Mouse (Mus musculus) hindbrain, embryonic 15.5 days (tissue): ENCODE measurements at regions not wholly inside any gene's neighbourhood (a gene's known extent, or its start where the extent isn't known, plus 50 kb on each side); places are given as distances from the start of the nearest gene placed in this dataset.
A peak's percentile ranks its signal among the peaks of the same experiment; 100 is the strongest.

Source experiments
- ATAC-seq: fragments of 200-750 bp; cut with Nextera tagmentation; 2 replicates; pipeline ENCODE4 v1.8.0; 2017; ENCODE audit warnings: low read depth, moderate number of reproducible peaks, moderate TSS enrichment; ENCODE audit not compliant: low FRiP score
- H3K27ac ChIP-seq: fragments of 300-500 bp; sonication (generic); replicated peaks from 2 replicates; pipeline ENCODE4 v1.5.1; 2015; ENCODE audit warnings: mild to moderate bottlenecking, inconsistent platforms
- H3K27me3 ChIP-seq: fragments of 300-500 bp; sonication (generic); 2 replicates; pipeline ENCODE4 v1.6.1; 2015; ENCODE audit warnings: control low read depth, inconsistent platforms
- H3K36me3 ChIP-seq: fragments of 300-500 bp; sonication (generic); 2 replicates; pipeline ENCODE4 v1.6.1; 2015; ENCODE audit warnings: control low read depth, inconsistent platforms
- H3K4me1 ChIP-seq: fragments of 300-500 bp; sonication (generic); replicated peaks from 2 replicates; pipeline ENCODE4 v1.6.1; 2015; ENCODE audit warnings: control low read depth, inconsistent platforms
- H3K4me2 ChIP-seq: fragments of 300-500 bp; sonication (generic); 2 replicates; pipeline ENCODE4 v1.6.1; 2015; ENCODE audit warnings: moderate library complexity, mild to moderate bottlenecking, inconsistent platforms
- H3K4me3 ChIP-seq: fragments of 300-500 bp; sonication (generic); 2 replicates; pipeline ENCODE4 v1.5.1; 2015; ENCODE audit warnings: mild to moderate bottlenecking, inconsistent platforms
- H3K9ac ChIP-seq: fragments of 300-500 bp; sonication (generic); 2 replicates; pipeline ENCODE4 v1.6.1; 2015; ENCODE audit warnings: inconsistent platforms
- H3K9me3 ChIP-seq: fragments of 300-500 bp; sonication (generic); 2 replicates; pipeline ENCODE4 v1.6.1; 2016; ENCODE audit warnings: control low read depth, inconsistent platforms
- WGBS: fragments of 180-500 bp; shearing (Covaris S2); methylation state at CpG from one replicate; pipeline ENCODE4 v1.1.7; 2015; 5-methylcytosine and 5-hydroxymethylcytosine counted together

GRCm38 (mm10) chr12:12683733-12684470, 257.8 kb downstream of the Mycn start:
- Histone ChIP-seq H3K27me3 (no peaks in the 10 kb centered on the region), H3K9ac (no peak overlapping the region), H3K4me3 (no peak overlapping the region), H3K36me3 (no peaks in the 10 kb centered on the region), H3K4me1 (peaks cover 42% of the 10 kb centered on the region), H3K4me2 (no peak overlapping the region), H3K27ac (0 out of 2 replicates have a peak overlapping the region, but pooled peaks have one; percentile 2), H3K9me3 (no peaks in the 10 kb centered on the region)
- 39% methylated on average over 10 of the region's 10 CpGs for WGBS
- ATAC-seq = no peak

DNA sequence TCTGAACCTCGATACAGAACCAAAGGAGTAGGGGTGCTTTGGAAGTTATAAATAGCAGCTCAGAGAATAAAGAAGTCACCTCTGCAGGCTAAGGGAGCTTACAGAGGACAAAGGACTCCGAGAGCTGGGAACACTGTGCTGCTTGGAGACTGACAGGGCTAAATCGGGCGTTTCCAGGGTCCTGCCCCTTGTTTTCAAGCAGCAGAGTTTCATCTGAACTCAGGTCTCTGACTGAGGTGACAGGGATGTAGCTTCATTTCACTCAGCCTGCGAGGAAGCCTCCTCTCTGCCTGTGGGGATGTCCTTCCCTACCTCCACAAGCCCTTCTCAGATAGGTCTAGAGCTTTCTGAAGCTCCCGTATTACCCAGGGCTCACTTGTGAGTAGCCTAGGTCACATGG, 260.6 kb downstream of the Mycn start:
- 9% methylated on average over 6 of the region's 6 CpGs for WGBS
- no peaks in the 10 kb centered on the region for H3K27me3 ChIP-seq
- peak overlapping the region; percentile 27 for H3K4me3 ChIP-seq
- peak overlapping the region; percentile 54 for H3K4me2 ChIP-seq
- H3K27ac ChIP-seq = peak overlapping the region; percentile 89
- peak overlapping the region; percentile 42 for H3K9ac ChIP-seq
- H3K4me1 ChIP-seq = peaks cover 54% of the 10 kb centered on the region
- peak; percentile 36 for ATAC-seq
- no peaks in the 10 kb centered on the region for H3K9me3 ChIP-seq
- no peaks in the 10 kb centered on the region for H3K36me3 ChIP-seq

DNA sequence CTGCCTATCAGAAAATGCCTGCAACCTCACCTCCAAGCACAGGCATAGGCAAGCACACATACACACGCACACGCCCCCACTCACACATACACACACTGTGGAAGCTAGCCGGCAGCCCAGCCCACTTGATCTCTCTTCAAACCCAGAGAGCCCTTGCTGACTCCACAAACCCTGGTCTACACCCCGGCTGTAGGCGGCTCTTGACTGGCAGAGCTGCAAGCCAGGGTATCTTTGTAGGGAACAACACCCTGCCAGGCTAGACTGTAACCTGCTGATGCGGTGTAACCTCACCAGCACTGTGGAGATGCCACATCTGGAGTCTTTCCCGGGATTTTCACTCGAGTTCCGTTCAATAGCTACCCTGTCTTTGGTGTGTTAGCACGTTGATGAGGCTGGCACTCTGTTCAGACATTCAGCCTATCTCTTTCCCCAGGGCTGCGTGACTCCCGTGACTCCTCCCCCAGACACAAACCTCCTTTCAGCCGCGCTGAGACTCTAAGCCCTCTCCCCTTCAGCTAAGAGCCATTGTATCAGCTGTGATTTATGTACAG, 261.3 kb downstream of the Mycn start:
- peaks cover 57% of the 10 kb centered on the region for H3K4me1 ChIP-seq
- H3K4me2 ChIP-seq = peak overlapping the region; percentile 54
- peak; percentile 88 for ATAC-seq
- no peaks in the 10 kb centered on the region for H3K27me3 ChIP-seq
- H3K9me3 ChIP-seq = no peaks in the 10 kb centered on the region
- H3K27ac ChIP-seq = peak overlapping the region; percentile 89
- peak overlapping the region; percentile 42 for H3K9ac ChIP-seq
- H3K4me3 ChIP-seq = peak overlapping the region; percentile 27
- WGBS = 3% methylated on average over 14 of the region's 14 CpGs
- H3K36me3 ChIP-seq = no peaks in the 10 kb centered on the region

DNA sequence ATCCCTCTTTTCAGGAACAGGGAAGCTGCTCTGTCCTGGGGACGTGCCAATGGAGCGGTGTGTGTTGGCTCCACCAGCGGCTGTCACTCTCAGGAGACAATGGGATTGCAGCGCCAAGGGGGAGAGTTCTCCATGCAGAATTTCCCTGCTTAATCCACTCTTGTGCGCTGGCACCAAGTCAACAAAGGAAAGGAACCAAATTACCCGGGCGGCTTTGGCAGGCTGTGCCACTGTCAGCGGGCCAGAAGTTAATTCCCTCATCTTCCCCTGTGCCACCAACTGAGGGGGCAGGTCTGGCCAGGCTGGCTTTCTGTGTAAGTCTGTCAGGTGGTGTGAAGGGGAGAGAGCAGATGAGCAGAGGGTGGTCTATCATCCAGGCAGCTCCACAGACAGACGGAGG, 265.0 kb downstream of the Mycn start:
- H3K27ac ChIP-seq = no peak overlapping the region; the same call in 1 of the 2 replicates
- H3K9ac ChIP-seq = no peak overlapping the region
- H3K36me3 ChIP-seq = no peaks in the 10 kb centered on the region
- no peak overlapping the region for H3K4me2 ChIP-seq
- H3K4me1 ChIP-seq = peaks cover 34% of the 10 kb centered on the region
- H3K9me3 ChIP-seq = no peaks in the 10 kb centered on the region
- no peaks in the 10 kb centered on the region for H3K27me3 ChIP-seq
- H3K4me3 ChIP-seq = no peak overlapping the region
- 25% methylated on average over 9 of the region's 9 CpGs for WGBS
- ATAC-seq = peak; percentile 70

DNA sequence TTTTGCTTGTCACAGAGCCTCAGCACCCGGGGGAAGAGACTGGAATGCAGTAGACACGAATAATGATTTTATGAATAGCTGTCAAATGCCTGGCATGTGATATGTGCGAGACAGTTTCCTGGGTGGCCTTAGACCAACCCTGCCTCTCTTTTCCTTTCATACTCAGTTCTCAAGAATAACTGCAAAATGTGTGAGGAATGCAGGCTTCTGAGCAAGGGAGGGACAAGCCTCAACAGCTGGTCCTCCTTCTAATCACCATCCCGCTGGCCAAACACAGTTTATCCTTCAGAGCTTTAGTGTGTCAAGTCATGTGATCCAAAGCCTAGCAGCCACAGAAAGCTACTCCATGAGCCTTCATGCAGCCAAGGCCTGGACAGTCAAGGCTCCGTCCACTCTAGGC, 271.8 kb downstream of the Mycn start:
- H3K9me3 ChIP-seq = no peaks in the 10 kb centered on the region
- no peaks in the 10 kb centered on the region for H3K4me1 ChIP-seq
- H3K4me2 ChIP-seq = no peak overlapping the region
- H3K36me3 ChIP-seq = no peaks in the 10 kb centered on the region
- H3K9ac ChIP-seq = no peak overlapping the region
- no peak for ATAC-seq
- no peak overlapping the region for H3K4me3 ChIP-seq
- no peak overlapping the region for H3K27ac ChIP-seq
- no peaks in the 10 kb centered on the region for H3K27me3 ChIP-seq
- WGBS = 61% methylated on average over 5 of the region's 5 CpGs

DNA sequence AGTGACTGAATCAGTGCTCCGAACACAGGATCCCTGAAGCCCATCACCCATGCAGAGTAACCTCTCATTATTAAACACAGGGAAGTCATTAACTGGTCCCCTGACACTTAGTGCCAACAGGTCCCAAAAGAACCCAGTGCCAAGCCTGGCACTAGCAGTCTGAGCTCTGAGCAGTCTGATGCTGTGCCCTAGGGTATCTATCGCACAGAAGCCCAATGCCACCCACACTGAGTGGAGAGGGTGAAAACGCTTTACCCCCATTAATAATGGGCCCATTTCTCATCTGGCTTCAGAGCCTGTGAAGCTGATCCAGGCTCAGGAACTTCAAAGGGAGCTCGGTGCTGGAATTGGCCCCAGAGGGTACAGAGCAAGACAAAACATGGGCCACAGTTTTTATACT, 272.8 kb downstream of the Mycn start:
- Histone ChIP-seq H3K4me2 (no peak overlapping the region), H3K27ac (no peak overlapping the region), H3K4me3 (no peak overlapping the region), H3K36me3 (no peaks in the 10 kb centered on the region), H3K4me1 (no peaks in the 10 kb centered on the region), H3K9me3 (no peaks in the 10 kb centered on the region), H3K9ac (no peak overlapping the region), H3K27me3 (no peaks in the 10 kb centered on the region)
- ATAC-seq = no peak
- WGBS = 77% methylated on average over 4 of the region's 4 CpGs

DNA sequence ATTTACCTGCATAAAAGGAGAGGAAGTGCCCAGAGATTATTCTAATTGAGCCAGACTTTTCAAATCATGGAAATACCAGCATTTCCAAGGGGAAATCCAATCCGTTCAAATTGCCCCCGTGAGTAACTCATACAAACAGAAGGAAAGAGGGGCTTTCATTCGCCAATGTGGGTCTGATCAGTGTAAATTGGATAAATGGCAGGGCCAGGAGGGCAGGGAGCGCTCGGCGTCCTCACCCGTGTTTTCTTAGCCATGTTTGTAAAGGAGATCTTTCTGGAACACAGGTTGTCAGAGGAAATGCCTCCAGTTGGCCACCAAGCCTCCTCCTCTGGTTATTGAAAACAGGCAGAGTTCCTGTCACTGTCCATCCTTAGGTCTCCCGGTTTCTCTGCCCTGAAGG, 286.1 kb downstream of the Mycn start:
- Histone ChIP-seq H3K4me3 (no peak overlapping the region), H3K36me3 (no peaks in the 10 kb centered on the region), H3K27ac (no peak overlapping the region), H3K9me3 (no peaks in the 10 kb centered on the region), H3K9ac (no peak overlapping the region), H3K4me2 (no peak overlapping the region), H3K27me3 (no peaks in the 10 kb centered on the region), H3K4me1 (peaks cover 3% of the 10 kb centered on the region; the same call in 1 of the 2 replicates)
- whole genome bisulfite sequencing = 83% methylated on average over 8 of the region's 8 CpGs
- no peak for ATAC-seq

DNA sequence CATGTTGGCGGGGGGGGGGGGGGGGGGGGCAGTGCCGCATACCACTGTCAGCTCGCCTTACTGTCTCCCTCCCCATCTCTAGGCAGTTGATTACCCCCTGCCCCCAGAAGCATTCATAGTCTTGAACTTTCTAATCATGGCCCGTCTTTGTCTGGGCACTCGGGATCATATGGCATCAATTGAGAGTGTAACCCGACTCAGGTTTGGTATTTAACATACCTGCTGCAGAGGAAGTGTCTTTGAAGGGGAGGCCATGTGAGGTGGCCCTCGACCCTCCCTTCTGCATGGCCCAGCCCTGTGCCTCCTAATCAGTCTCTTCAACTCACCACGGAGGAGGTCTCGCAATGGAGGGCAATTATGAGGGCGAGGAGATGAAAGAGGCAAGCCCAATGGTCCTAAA, 286.5 kb downstream of the Mycn start:
- 75% methylated on average over 10 of the region's 10 CpGs for WGBS
- H3K4me3 ChIP-seq = no peak overlapping the region
- no peak for ATAC-seq

GRCm38 (mm10) chr12:12652361-12652760, 289.4 kb downstream of the Mycn start:
- WGBS = 33% methylated on average over 7 of the region's 7 CpGs
- no peak overlapping the region for H3K9ac ChIP-seq
- no peaks in the 10 kb centered on the region for H3K9me3 ChIP-seq
- H3K4me3 ChIP-seq = no peak overlapping the region
- peaks cover 3% of the 10 kb centered on the region; the same call in 1 of the 2 replicates for H3K4me1 ChIP-seq
- no peak for ATAC-seq
- H3K27ac ChIP-seq = no peak overlapping the region
- no peak overlapping the region for H3K4me2 ChIP-seq
- H3K27me3 ChIP-seq = no peaks in the 10 kb centered on the region
- no peaks in the 10 kb centered on the region for H3K36me3 ChIP-seq

More for the DNA sequence above, 286.5 kb downstream of the Mycn start:
- Histone ChIP-seq H3K4me1 (peaks cover 3% of the 10 kb centered on the region; the same call in 1 of the 2 replicates), H3K36me3 (no peaks in the 10 kb centered on the region), H3K27me3 (no peaks in the 10 kb centered on the region), H3K27ac (no peak overlapping the region), H3K4me2 (no peak overlapping the region), H3K9me3 (no peaks in the 10 kb centered on the region), H3K9ac (no peak overlapping the region)

GRCm38 (mm10) chr12:12650309-12650708, 291.4 kb downstream of the Mycn start:
- H3K9me3 ChIP-seq = no peaks in the 10 kb centered on the region

GRCm38 (mm10) chr12:12647467-12647866, 294.2 kb downstream of the Mycn start:
- ATAC-seq = no peak
- no peak overlapping the region for H3K4me3 ChIP-seq
- H3K27me3 ChIP-seq = no peaks in the 10 kb centered on the region
- no peaks in the 10 kb centered on the region for H3K36me3 ChIP-seq
- H3K4me2 ChIP-seq = no peak overlapping the region
- no peak overlapping the region for H3K27ac ChIP-seq
- no peak overlapping the region for H3K9ac ChIP-seq
- no peaks in the 10 kb centered on the region for H3K9me3 ChIP-seq
- 74% methylated on average over 6 of the region's 6 CpGs for WGBS
- peaks cover 2% of the 10 kb centered on the region; the same call in 1 of the 2 replicates for H3K4me1 ChIP-seq

More at GRCm38 (mm10) chr12:12650309-12650708, 291.4 kb downstream of the Mycn start:
- H3K36me3 ChIP-seq = no peaks in the 10 kb centered on the region
- 90% methylated on average over 1 of the region's 1 CpGs for WGBS
- no peak overlapping the region for H3K4me3 ChIP-seq
- H3K4me2 ChIP-seq = no peak overlapping the region
- no peaks in the 10 kb centered on the region for H3K27me3 ChIP-seq
- ATAC-seq = no peak
- H3K27ac ChIP-seq = no peak overlapping the region
- peaks cover 3% of the 10 kb centered on the region; the same call in 1 of the 2 replicates for H3K4me1 ChIP-seq
- H3K9ac ChIP-seq = no peak overlapping the region

DNA sequence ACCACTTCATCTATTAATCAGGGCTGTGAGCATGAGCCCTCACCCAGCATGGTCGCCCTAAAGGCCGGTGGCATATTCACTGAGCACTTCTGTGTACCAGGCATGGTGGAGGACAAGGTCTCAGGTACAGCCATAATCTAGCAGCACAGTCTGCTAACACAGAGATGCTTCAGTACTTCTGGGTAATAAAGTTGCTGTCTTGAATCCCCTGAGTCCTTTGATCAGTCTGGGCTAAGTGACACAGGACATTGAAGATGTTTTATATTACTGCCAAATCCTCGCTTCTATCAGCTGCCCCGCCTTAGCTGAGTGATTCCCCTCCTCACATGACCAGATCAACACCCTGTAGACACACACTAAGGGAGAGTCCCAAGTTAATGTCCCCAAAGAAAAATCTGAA, 296.5 kb downstream of the Mycn start:
- Histone ChIP-seq H3K4me2 (no peak overlapping the region), H3K36me3 (no peaks in the 10 kb centered on the region), H3K9ac (no peak overlapping the region), H3K27ac (no peak overlapping the region), H3K27me3 (no peaks in the 10 kb centered on the region), H3K9me3 (no peaks in the 10 kb centered on the region), H3K4me1 (no peaks in the 10 kb centered on the region), H3K4me3 (no peak overlapping the region)
- no peak for ATAC-seq
- WGBS = 83% methylated on average over 4 of the region's 4 CpGs
